Mouse (Mus musculus) adrenal gland, postnatal 36 days (tissue): ENCODE results near the gene Sumf2. TPM values are rescaled to one million over a fixed set of nuclear protein-coding genes. Genes with fewer than 3 reads are reported as not detected.
"Not testable (repeated sequence)": the region's sequence is repeated elsewhere in the genome, so short reads cannot be mapped to it uniquely, and the experiment has no call there.

ENCODE experiments used
- DNase-seq, 2 experiments: peaks; one replicate each; pipeline ENCODE4 v3.0.0; 2021; ENCODE audit warnings: mixed read lengths in 1 of 2
- long read RNA-seq, 2 experiments: library from polyadenylated mRNA; stranded (forward); transcript quantifications; one replicate each; pipeline ENCODE4 v2.0.0; 2021; ENCODE audit warnings: borderline sequencing depth in 2 of 2
- total RNA-seq, 2 experiments: library from RNA; stranded (reverse); gene quantifications; 2 replicates each; pipeline ENCODE4 v1.2.3; 2021

The Sumf2 gene
- total RNA-seq, result 10 to 100 TPM; 34.1 to 56.5 TPM
- long read RNA-seq, experiment 1, transcript Sumf2-204 (9 exons, 2,264 nt), result major isoform, 70 of 78 reads
- long read RNA-seq, experiment 1, partial matches to known transcripts, result 3 of 78 reads
- long read RNA-seq, experiment 1, other reads (novel, unspliced or antisense), result 4 of 78 reads
- long read RNA-seq, experiment 2, transcript Sumf2-204 (9 exons, 2,264 nt), result major isoform, 14 of 16 reads
- long read RNA-seq, experiment 2, partial matches to known transcripts, result 1 of 16 reads
- long read RNA-seq, experiment 2, other reads (novel, unspliced or antisense), result 1 of 16 reads

GRCm38 (mm10) chr5:129846752-129847557 lies at the start of gene Sumf2:
Sumf2 (plus strand) TSS chr5:129846986.
- DNase-seq, result peak; percentile 96 to 97

GRCm38 (mm10) chr5:129844848-129845247 lies 1.9 kb upstream of the Sumf2 start:
- DNase-seq, result no peak

- DNase-seq, result no peak
Observed at GRCm38 (mm10) chr5:129847558-129847820, 703 bp downstream of the Sumf2 start.

- DNase-seq, result no peak
Observed at GRCm38 (mm10) chr5:129855163-129855562, 8.4 kb downstream of the Sumf2 start.

- no peak for DNase-seq
Observed at GRCm38 (mm10) chr5:129856414-129856813, 9.6 kb downstream of the Sumf2 start.

GRCm38 (mm10) chr5:129862325-129862724 lies 15.5 kb downstream of the Sumf2 start:
- no peak for DNase-seq

GRCm38 (mm10) chr5:129864467-129864866 lies 17.7 kb downstream of the Sumf2 start:
- DNase-seq, result peak; percentile 59 to 76

GRCm38 (mm10) chr5:129865841-129866240 lies 19.1 kb downstream of the Sumf2 start:
- DNase-seq, result no peak

- DNase-seq, result no peak
Observed at GRCm38 (mm10) chr5:129869238-129869995, 22.6 kb downstream of the Sumf2 start.

GRCm38 (mm10) chr5:129871238-129871637 lies 24.5 kb downstream of the Sumf2 start:
- no peak for DNase-seq

- no peak for DNase-seq
Observed at GRCm38 (mm10) chr5:129873942-129874341, 27.2 kb downstream of the Sumf2 start.

GRCm38 (mm10) chr5:129875098-129875497 lies 28.3 kb downstream of the Sumf2 start:
- DNase-seq, result no peak

GRCm38 (mm10) chr5:129877731-129878455 lies 31.1 kb downstream of the Sumf2 start:
- peak in 1 of 2 experiments; percentile 38 for DNase-seq

- DNase-seq, result peak; percentile 91
Observed at GRCm38 (mm10) chr5:129878946-129879345, 32.2 kb downstream of the Sumf2 start.

- DNase-seq, result no peak
Observed at GRCm38 (mm10) chr5:129879888-129880287, 33.1 kb downstream of the Sumf2 start.

GRCm38 (mm10) chr5:129886271-129886670 lies 39.5 kb downstream of the Sumf2 start:
- peak; percentile 55 to 68 for DNase-seq

- DNase-seq, result peak; percentile 91 to 92
Observed at GRCm38 (mm10) chr5:129886911-129887636, 40.3 kb downstream of the Sumf2 start, which contains the start of gene Chchd2. Chchd2 (minus strand) TSS chr5:129887470.

GRCm38 (mm10) chr5:129890390-129890789 lies 43.6 kb downstream of the Sumf2 start:
- DNase-seq, result not testable (repeated sequence)

GRCm38 (mm10) chr5:129895198-129896088 lies 48.7 kb downstream of the Sumf2 start, which contains the start of gene Zbed5:
Zbed5 (plus strand) TSS chr5:129895723.
- DNase-seq, result peak; percentile 90

GRCm38 (mm10) chr5:129898449-129898848 lies 51.7 kb downstream of the Sumf2 start, which contains the start of gene Phkg1:
Phkg1 (minus strand) TSS chr5:129898549.
- no peak for DNase-seq
